Mouse (Mus musculus) heart, postnatal 0 days (tissue): ENCODE results near the gene Psmd13.

Experiments used
- CTCF ChIP-seq: IDR thresholded peaks from 2 replicates; pipeline ENCODE4 v1.5.1; 2016; ENCODE audit warnings: antibody characterized with exemption, control low read depth, low read depth
- EP300 ChIP-seq: IDR thresholded peaks from 2 replicates; pipeline ENCODE4 v1.6.1; 2016; ENCODE audit warnings: antibody characterized with exemption, low read depth

DNA sequence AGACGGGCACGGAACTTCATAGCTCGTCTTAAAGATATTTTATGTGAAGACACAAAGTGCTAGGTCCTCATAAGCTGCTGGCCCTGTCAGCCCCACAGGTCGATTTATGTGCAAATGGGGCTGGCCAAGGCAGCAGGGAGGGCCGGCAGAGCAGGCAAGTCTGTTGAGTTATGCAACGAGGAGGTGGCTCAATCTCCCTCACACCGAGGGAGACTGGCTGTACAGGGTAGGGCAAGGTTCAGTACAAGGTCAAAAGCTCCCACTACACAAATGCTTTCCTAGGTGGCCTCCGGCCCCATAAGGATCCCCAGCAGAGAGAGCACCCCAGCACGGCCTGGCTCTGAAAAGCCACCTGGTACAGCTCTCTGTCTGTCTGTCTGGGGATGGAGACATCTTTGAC is 28.4 kb upstream of the Psmd13 start:
- no peak for TF ChIP-seq CTCF
- no peak for TF ChIP-seq EP300
